18 mouse cellular contexts compared by ENCODE assay signal in genomic region chr8:45734071-45734470, GRCm38 (mm10).
DNase-seq lines count a peak whose midpoint lies in the region; ATAC-seq lines count a peak whose summit lies in the region.
"Had no signal": no experiment of that assay in that cellular context is flagged by ENCODE, and none has a peak within 500 bp of the region (broad histone marks: within the 10 kb centered on the region; RNA-seq: fewer than 3 reads in every experiment).

No protein-coding gene starts in this region.

- no peaks in the 10 kb centered on the region for H3K27me3 ChIP-seq in heart, embryonic 14.5 days (ENCODE audit: control insufficient read depth, insufficient read depth, low read length)
- no peaks in the 10 kb centered on the region for H3K27me3 ChIP-seq in midbrain, embryonic 11.5 days (ENCODE audit: control insufficient read depth, insufficient read depth, low read length)
- no peaks in the 10 kb centered on the region for H3K27me3 ChIP-seq in midbrain, embryonic 13.5 days
- H3K27me3 ChIP-seq in forebrain, embryonic 14.5 days (replicated peaks; ENCODE audit: control insufficient read depth, insufficient read depth, low read length), result no peaks in the 10 kb centered on the region
- H3K27me3 ChIP-seq: limb, embryonic 12.5 days; liver, embryonic 13.5 days; neural tube, embryonic 15.5 days had no signal

- intact Hi-C loops in heart, postnatal 10 days (cut with DNase I), result no loop called here

- no peak overlapping the region for H3K9ac ChIP-seq in heart, embryonic 14.5 days (ENCODE audit: low read length)
- no peak overlapping the region for H3K9ac ChIP-seq in midbrain, embryonic 11.5 days (ENCODE audit: low read length)
- H3K9ac ChIP-seq in midbrain, embryonic 13.5 days (replicated peaks), result no peak overlapping the region
- no peak overlapping the region for H3K9ac ChIP-seq in forebrain, embryonic 14.5 days (ENCODE audit: low read length)
- H3K9ac ChIP-seq: limb, embryonic 12.5 days; liver, embryonic 13.5 days; neural tube, embryonic 15.5 days had no signal

- peaks cover 30% of the 10 kb centered on the region for H3K36me3 ChIP-seq in heart, embryonic 14.5 days (ENCODE audit: control insufficient read depth, insufficient read depth, low read length)
- no peaks in the 10 kb centered on the region for H3K36me3 ChIP-seq in midbrain, embryonic 11.5 days (ENCODE audit: control insufficient read depth, insufficient read depth, low read length)
- peaks cover 3% of the 10 kb centered on the region for H3K36me3 ChIP-seq in midbrain, embryonic 13.5 days
- peaks cover 2% of the 10 kb centered on the region; the same call in 1 of the 2 replicates for H3K36me3 ChIP-seq in forebrain, embryonic 14.5 days (ENCODE audit: control insufficient read depth, insufficient read depth, low read length)
- H3K36me3 ChIP-seq: limb, embryonic 12.5 days; liver, embryonic 13.5 days; neural tube, embryonic 15.5 days had no signal

- H3K4me3 ChIP-seq in heart, embryonic 14.5 days (ENCODE audit: control insufficient read depth in 1 of 2, insufficient read depth in 1 of 2, low read depth in 1 of 2, low read length in 2 of 2), result no peak overlapping the region
- H3K4me3 ChIP-seq in midbrain, embryonic 11.5 days (ENCODE audit: low read depth, low read length), result no peak overlapping the region
- no peak overlapping the region for H3K4me3 ChIP-seq in midbrain, embryonic 13.5 days (replicated peaks)
- H3K4me3 ChIP-seq in forebrain, embryonic 14.5 days (ENCODE audit: low read depth, low read length), result no peak overlapping the region
- H3K4me3 ChIP-seq: limb, embryonic 12.5 days; liver, embryonic 13.5 days; myocyte; neural tube, embryonic 15.5 days had no signal

- no peak for ATAC-seq in heart, embryonic 14.5 days (ENCODE audit: insufficient number of reproducible peaks, insufficient read depth, low FRiP score, low read depth)
- ATAC-seq in midbrain, embryonic 11.5 days (ENCODE audit: low FRiP score), result peak; percentile 16; the same call in 1 of the 2 replicates
- no peak for ATAC-seq in midbrain, embryonic 13.5 days
- ATAC-seq in forebrain, embryonic 14.5 days, result peak; percentile 82
- ATAC-seq: lung, postnatal 0 days had no signal

- H3K4me1 ChIP-seq in heart, embryonic 14.5 days (ENCODE audit: control insufficient read depth in 2 of 2, insufficient read depth in 2 of 2, low read length in 2 of 2), result peaks cover 5% of the 10 kb centered on the region in 2 experiments; a peak in 2 of 4 replicates
- peaks cover 3% of the 10 kb centered on the region; the same call in 1 of the 2 replicates for H3K4me1 ChIP-seq in midbrain, embryonic 11.5 days (ENCODE audit: control insufficient read depth, insufficient read depth, low read length)
- H3K4me1 ChIP-seq in midbrain, embryonic 13.5 days (replicated peaks), result peaks cover 7% of the 10 kb centered on the region
- H3K4me1 ChIP-seq in forebrain, embryonic 14.5 days (ENCODE audit: control insufficient read depth, insufficient read depth, low read length), result 0 out of 2 replicates have a peak, but pooled peaks cover 6% of the 10 kb centered on the region
- H3K4me1 ChIP-seq: liver, embryonic 13.5 days; neural tube, embryonic 15.5 days had no signal

- 32% methylated on average over 8 of the region's 8 CpGs for WGBS in heart, embryonic 14.5 days
- WGBS in midbrain, embryonic 11.5 days, result 31% methylated on average over 8 of the region's 8 CpGs
- WGBS in midbrain, embryonic 13.5 days, result 24% methylated on average over 8 of the region's 8 CpGs
- 23% methylated on average over 8 of the region's 8 CpGs for WGBS in forebrain, embryonic 14.5 days

- H3K4me2 ChIP-seq in heart, embryonic 14.5 days (ENCODE audit: low read length), result peak overlapping the region; percentile 16
- no peak overlapping the region for H3K4me2 ChIP-seq in midbrain, embryonic 11.5 days
- H3K4me2 ChIP-seq in midbrain, embryonic 13.5 days (replicated peaks), result no peak overlapping the region
- H3K4me2 ChIP-seq in forebrain, embryonic 14.5 days (ENCODE audit: low read length), result no peak overlapping the region
- H3K4me2 ChIP-seq: heart, embryonic 11.5 days; limb, embryonic 12.5 days; liver, embryonic 13.5 days; neural tube, embryonic 15.5 days had no signal

- H3K9me3 ChIP-seq in heart, embryonic 14.5 days (ENCODE audit: control insufficient read depth, low read length), result no peaks in the 10 kb centered on the region
- no peaks in the 10 kb centered on the region for H3K9me3 ChIP-seq in midbrain, embryonic 11.5 days (ENCODE audit: control insufficient read depth, low read length)
- H3K9me3 ChIP-seq in midbrain, embryonic 13.5 days, result no peaks in the 10 kb centered on the region
- no peaks in the 10 kb centered on the region for H3K9me3 ChIP-seq in forebrain, embryonic 14.5 days (replicated peaks; ENCODE audit: control insufficient read depth, low read length)
- H3K9me3 ChIP-seq: limb, embryonic 12.5 days; liver, embryonic 13.5 days; neural tube, embryonic 15.5 days had no signal

- peak overlapping the region in 1 of 2 experiments; percentile 10; a peak in 2 of 4 replicates for H3K27ac ChIP-seq in heart, embryonic 14.5 days (replicated peaks in 1 of 2; ENCODE audit: control insufficient read depth in 1 of 2, insufficient read depth in 1 of 2, low read depth in 2 of 2, low read length in 2 of 2)
- no peak overlapping the region for H3K27ac ChIP-seq in midbrain, embryonic 11.5 days (ENCODE audit: low read depth, low read length)
- H3K27ac ChIP-seq in midbrain, embryonic 13.5 days, result no peak overlapping the region
- H3K27ac ChIP-seq in forebrain, embryonic 14.5 days (ENCODE audit: low read depth, low read length), result peak overlapping the region; percentile 35; the same call in 1 of the 2 replicates
- H3K27ac ChIP-seq: limb, embryonic 12.5 days; liver, embryonic 13.5 days; neural tube, embryonic 15.5 days had no signal

- no peak for DNase-seq in heart, postnatal 10 days
- peak; percentile 86 for DNase-seq in midbrain, embryonic 11.5 days (ENCODE audit: low spot score, missing footprints)
- peak; percentile 76 for DNase-seq in forebrain, embryonic 14.5 days (ENCODE audit: low spot score)
- DNase-seq in telencephalon, adult 2 months (ENCODE audit: low read depth, low spot score), result peak; percentile 38
- DNase-seq in yolk sac, embryonic 10.5 days (ENCODE audit: low spot score), result no peak
- DNase-seq: cerebellum, postnatal 14 days; gastrocnemius, postnatal 25 days; kidney, adult 18-20 months; kidney, postnatal 14 days; liver, embryonic 13.5 days; thymus, adult 2 months had no signal

Comparison
In these comparisons a context has a peak if more than half of its experiments do, and no peak if none do; other contexts are left out.
1. ATAC-seq: peak in midbrain, embryonic 11.5 days (single experiment) and forebrain, embryonic 14.5 days (single experiment); none in heart, embryonic 14.5 days (single experiment) and midbrain, embryonic 13.5 days (single experiment).
2. DNase-seq: peak in midbrain, embryonic 11.5 days (single experiment), forebrain, embryonic 14.5 days (single experiment) and telencephalon, adult 2 months (single experiment); none in heart, postnatal 10 days (0 of 2) and yolk sac, embryonic 10.5 days (single experiment).